Mouse (Mus musculus) small intestine, adult 2 months (tissue): ENCODE data around the gene Agt.

Experiments used
- CTCF ChIP-seq: fragments of 200-500 bp; IDR thresholded peaks from 2 replicates; pipeline ENCODE4 v1.5.1; 2012; ENCODE audit warnings: low read depth, mild to moderate bottlenecking, control low read depth, inconsistent platforms, low read length, moderate library complexity, mixed read lengths; ENCODE audit not compliant: insufficient replicate concordance, insufficient read length; ENCODE audit errors: extremely low read depth
- POLR2A ChIP-seq: fragments of 200-500 bp; IDR thresholded peaks from 2 replicates; pipeline ENCODE4 v1.6.1; 2012; ENCODE audit warnings: low read depth, mild to moderate bottlenecking, control low read depth, inconsistent platforms, low read length, moderate library complexity

GRCm38 (mm10) chr8:124517142-124517541 is 52.4 kb downstream of the Agt start:
- TF ChIP-seq POLR2A (no peak), CTCF (no peak)
